Mouse (Mus musculus) liver, adult 2 months (tissue): Measurements from ENCODE around the gene Arpc5.

Experiments used
- CTCF ChIP-seq: fragments of 200-500 bp; IDR thresholded peaks from 2 replicates; pipeline ENCODE4 v1.5.1; 2011; ENCODE audit warnings: low read depth, low read length, control low read depth
- POLR2A ChIP-seq: fragments of 200-500 bp; IDR thresholded peaks from 2 replicates; pipeline ENCODE4 v1.6.1; 2011; ENCODE audit warnings: low read length, control low read depth; ENCODE audit not compliant: insufficient read depth; ENCODE audit errors: extremely low read depth

- no peak for TF ChIP-seq CTCF
- no peak for TF ChIP-seq POLR2A
These were observed 27.3 kb downstream of the Arpc5 start for GRCm38 (mm10) chr1:152793495-152794130.
